Mouse (Mus musculus): ENCODE measurements around the gene Smco1.

DNA sequence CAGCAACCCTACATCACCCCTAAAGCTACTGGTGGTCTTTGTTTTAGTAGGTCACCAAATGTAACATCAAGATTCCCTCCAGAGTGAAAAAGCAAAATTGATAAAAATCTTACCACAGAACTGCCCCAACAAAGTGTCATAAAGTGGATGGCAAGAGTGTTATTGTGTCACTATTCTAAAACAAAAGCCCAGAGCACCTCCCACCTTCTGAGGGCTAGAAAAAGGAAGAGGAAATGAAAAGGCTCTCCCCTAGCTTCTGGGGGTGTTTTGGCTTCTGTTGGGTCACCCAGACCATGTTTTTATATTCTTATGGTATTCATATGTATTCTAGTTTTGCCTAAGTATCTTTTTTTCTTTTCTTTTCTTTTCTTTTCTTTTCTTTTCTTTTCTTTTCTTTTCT is 48.9 kb upstream of the Smco1 start:
- TF ChIP-seq CTCF (IDR thresholded peaks at IDR 0.05; ENCODE audit: low read depth, low read length) (no peak), GATA1 (IDR thresholded peaks at IDR 0.05; ENCODE audit: borderline replicate concordance, low read length) (no peak)

All from G1E (cell line).